Mouse (Mus musculus) Patski (cell line): Measurements from ENCODE around the gene Wdr1. TPM values are rescaled to one million over a fixed set of nuclear protein-coding genes. Genes with fewer than 3 reads are reported as not detected.

Source experiments
- ATAC-seq: fragments of 100-300 bp; one replicate; pipeline ENCODE4 v1.8.0; 2021
- CTCF ChIA-PET: fragments of 350-600 bp; sonication (Branson Sonifier 250); formaldehyde crosslinking; loops from one replicate; lab custom pipeline; 2022; ENCODE audit warnings: inconsistent platforms; lab: Charles Lee
- POLR2A ChIA-PET: fragments of 350-600 bp; sonication (Branson Sonifier 250); formaldehyde crosslinking; loops from one replicate; lab custom pipeline; 2022; ENCODE audit warnings: antibody characterized with exemption, inconsistent platforms; lab: Charles Lee
- DNase-seq: peaks from one replicate; pipeline ENCODE4 v3.0.0-alpha.2; 2011; ENCODE audit warnings: low read depth, low spot score
- H3K27me3 ChIP-seq: fragments of 371-371 bp; one replicate; pipeline ENCODE4 v1.5.1; 2021
- CTCF ChIP-seq: fragments of 100-300 bp; IDR thresholded peaks from one replicate; pipeline ENCODE4 v1.5.1; 2021
- in situ Hi-C: fragments of 300-500 bp; cut with MboI; formaldehyde crosslinking; loops from 3 replicates; pipeline ENCODE4 v1.11.1; 2018; ENCODE audit warnings: low pct_unique_long_range_greater_than_20kb, mixed read lengths
- polyA plus RNA-seq: library from polyadenylated mRNA; unstranded; gene quantifications from one replicate; pipeline ENCODE4 v1.2.3, GENCODE M21; 2021

Gene Wdr1
- polyA plus RNA-seq, 1 experiment from 2014 or later, result 416 TPM

DNA sequence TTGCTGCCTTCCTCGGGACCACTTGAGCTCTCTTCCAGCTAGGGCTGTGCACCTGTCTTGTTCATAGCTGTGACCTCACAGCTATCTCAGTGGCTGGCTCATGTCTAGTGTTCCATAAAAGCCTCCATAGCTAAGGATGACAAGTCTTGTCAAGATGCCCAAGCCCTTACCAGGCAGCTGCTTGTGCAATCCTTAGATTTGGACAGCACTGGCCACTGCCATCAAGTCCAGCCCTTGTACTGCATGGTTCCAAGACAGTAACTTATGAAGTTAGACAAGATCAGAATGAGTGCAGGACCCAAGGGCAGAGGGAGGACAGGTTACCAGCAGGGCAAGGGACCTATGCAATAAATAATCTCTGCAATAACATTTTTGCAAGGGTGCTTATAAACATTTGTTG is 58.9 kb downstream of the Wdr1 start:
- TF ChIP-seq CTCF, result no peak
- POLR2A ChIA-PET, result interaction anchor here (0.6 to 2.1 kb wide), 2 partner anchors 9 to 1590 kb away, joined by 3 to 5 read pairs; no protein-coding TSS in a partner anchor
- no peak for DNase-seq
- in situ Hi-C loops, result no loop called here
- no peak for ATAC-seq
- H3K27me3 ChIP-seq, result no peaks in the 10 kb centered on the region
- CTCF ChIA-PET, result interaction anchor here (0.7 to 3.2 kb wide), 3 partner anchors 11 to 21 kb away, joined by 3 to 15 read pairs (median 3); no protein-coding TSS in a partner anchor

DNA sequence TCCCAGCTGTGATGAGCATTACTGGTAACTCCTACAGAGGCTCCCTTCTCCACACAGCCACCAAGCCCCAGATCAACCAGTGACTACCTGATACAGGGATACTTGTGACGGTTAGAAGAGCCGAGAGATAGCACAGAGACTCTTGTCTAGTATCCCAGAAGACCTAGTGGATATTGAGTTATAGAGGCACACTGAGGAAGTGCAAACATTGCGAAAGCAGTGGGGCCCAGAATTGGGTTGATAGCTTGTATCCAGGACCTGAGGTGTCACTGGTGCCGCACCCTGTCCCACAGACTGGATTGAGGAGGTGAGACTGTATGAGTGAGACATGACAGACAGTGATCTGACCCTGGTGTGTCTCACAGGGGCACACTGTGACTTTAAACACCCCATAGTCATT is 60.0 kb downstream of the Wdr1 start, which contains the start of gene Slc2a9:
Gene Slc2a9, minus strand, starts transcription at position 152 of the 400 bp plus-strand sequence.
- POLR2A ChIA-PET, result interaction anchor here (2.1 kb wide), 1 partner anchor 10 kb away, joined by 5 read pairs; no protein-coding TSS in a partner anchor

DNA sequence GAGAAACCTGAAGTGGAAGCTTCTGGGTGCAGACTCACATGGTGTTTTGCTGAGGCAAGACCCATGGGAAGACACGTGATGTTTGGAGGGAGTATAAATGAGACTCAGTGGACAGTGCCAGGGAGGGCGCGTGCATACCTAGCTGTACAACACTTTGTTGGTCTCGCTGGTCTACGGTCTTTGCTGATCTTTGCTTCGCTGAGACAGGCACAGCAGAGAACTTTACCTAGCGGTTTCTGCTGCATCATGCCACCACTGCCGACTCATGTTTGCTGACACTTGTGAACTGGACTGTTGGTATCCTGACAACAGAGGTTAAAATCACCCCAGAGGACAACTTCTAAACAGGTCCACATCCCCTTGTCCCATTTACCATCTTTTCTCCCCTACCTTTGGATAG is 63.0 kb downstream of the Wdr1 start:
- in situ Hi-C loops, result no loop called here
- no peak for ATAC-seq
- ChIA-PET POLR2A (no interaction called here), CTCF (interaction anchor here (1.1 kb wide), 1 partner anchor 16 kb away, joined by 4 read pairs; no protein-coding TSS in a partner anchor)
- no peak for DNase-seq
- H3K27me3 ChIP-seq, result no peaks in the 10 kb centered on the region
- TF ChIP-seq CTCF, result no peak

More for the DNA sequence above, 60.0 kb downstream of the Wdr1 start, which contains the start of gene Slc2a9:
- CTCF ChIA-PET, result no interaction called here
- TF ChIP-seq CTCF, result no peak
- no peaks in the 10 kb centered on the region for H3K27me3 ChIP-seq
- DNase-seq (no peak), ATAC-seq (no peak)
- in situ Hi-C loops, result no loop called here

DNA sequence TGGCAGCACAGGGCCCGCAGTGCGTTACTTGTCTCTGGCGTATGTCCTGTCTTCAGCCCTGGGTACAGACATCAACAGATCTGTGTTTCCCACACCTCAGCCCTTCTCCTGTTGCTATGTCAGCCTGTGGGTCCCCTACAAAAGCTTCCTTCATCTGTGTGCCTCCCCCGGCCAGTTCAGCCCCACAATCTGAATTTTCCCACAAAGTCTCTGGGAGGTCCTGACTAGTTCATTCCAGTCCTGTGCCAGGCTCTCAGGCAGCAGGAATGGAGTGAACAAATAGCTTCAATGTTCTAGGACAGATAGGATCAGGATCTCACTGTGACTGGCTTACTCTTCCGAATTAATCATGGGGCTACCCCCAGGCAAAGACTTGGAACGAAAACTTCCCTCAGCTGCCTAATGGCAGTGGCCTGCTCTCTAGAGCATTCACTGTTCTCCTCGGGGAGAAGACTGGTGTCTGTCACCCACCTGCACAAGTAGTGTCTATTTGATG is 63.7 kb downstream of the Wdr1 start:
- in situ Hi-C loops, result no loop called here
- CTCF ChIA-PET, result interaction anchor here (1.1 kb wide), 2 partner anchors 14 to 17 kb away, joined by 3 to 4 read pairs; no protein-coding TSS in a partner anchor
- no peak for DNase-seq
- TF ChIP-seq CTCF, result no peak
- POLR2A ChIA-PET, result no interaction called here
- H3K27me3 ChIP-seq, result no peaks in the 10 kb centered on the region
- ATAC-seq, result no peak

DNA sequence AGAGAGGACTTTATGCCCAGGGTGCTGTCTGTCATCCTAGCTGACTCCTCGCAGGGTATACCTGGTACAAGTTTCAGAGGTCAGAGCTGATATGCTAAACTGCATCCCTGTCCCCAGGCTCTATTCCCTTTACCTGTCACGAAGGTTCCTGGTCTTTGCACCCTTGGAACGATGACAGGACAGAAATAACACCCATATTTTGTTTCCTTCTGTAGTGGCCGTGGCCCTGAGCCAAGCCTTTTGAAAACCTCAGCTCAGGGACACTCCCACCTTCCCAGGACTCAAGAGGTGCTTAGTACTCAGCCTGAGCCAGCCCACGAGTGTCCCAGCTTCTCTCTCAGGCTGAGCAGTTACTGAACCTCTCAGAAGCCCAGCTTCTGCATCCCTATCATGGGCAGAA is 64.5 kb downstream of the Wdr1 start:
- ATAC-seq, result no peak
- DNase-seq, result no peak
- in situ Hi-C loops, result no loop called here
- POLR2A ChIA-PET, result interaction anchor here (1.0 kb wide), 1 partner anchor 19 kb away, joined by 3 read pairs; no protein-coding TSS in a partner anchor
- CTCF ChIA-PET, result interaction anchor here (0.9 to 1.8 kb wide), 7 partner anchors 9 to 191 kb away, joined by 3 to 6 read pairs (median 4); no protein-coding TSS in a partner anchor
- no peaks in the 10 kb centered on the region for H3K27me3 ChIP-seq
- TF ChIP-seq CTCF, result no peak

DNA sequence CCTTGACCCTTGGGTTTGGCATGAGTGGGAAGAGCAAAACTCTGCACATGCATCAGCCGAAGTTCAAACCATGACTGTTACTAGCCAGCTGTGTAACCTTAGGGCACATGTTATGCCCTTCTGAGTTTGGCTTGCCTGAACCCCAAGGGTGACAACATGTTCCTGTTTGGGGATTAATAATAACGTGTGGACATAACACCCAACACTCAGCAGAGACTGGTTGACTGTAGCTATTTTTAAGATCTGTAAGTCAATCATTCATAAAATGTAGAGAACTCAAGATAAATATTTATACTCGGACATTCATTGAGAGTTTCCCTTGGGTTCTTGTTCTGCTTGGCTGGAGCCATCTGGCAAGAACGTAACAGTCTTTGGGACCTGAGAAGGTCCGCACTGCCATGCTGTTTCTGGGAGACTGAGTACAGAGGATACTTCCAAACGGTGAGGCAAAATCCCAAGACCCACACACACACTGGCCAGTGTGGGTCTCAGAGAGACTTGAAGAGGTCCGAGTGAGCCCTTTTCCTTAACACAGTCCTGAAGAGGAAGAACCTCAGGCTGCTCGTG is 66.4 kb downstream of the Wdr1 start:
- no peak for DNase-seq
- POLR2A ChIA-PET, result no interaction called here
- in situ Hi-C loops, result no loop called here
- TF ChIP-seq CTCF, result no peak
- ATAC-seq, result no peak
- peaks cover 2% of the 10 kb centered on the region for H3K27me3 ChIP-seq
- CTCF ChIA-PET, result interaction anchor here (1.2 to 1.3 kb wide), 2 partner anchors 13 to 27 kb away, joined by 3 to 4 read pairs; no protein-coding TSS in a partner anchor

DNA sequence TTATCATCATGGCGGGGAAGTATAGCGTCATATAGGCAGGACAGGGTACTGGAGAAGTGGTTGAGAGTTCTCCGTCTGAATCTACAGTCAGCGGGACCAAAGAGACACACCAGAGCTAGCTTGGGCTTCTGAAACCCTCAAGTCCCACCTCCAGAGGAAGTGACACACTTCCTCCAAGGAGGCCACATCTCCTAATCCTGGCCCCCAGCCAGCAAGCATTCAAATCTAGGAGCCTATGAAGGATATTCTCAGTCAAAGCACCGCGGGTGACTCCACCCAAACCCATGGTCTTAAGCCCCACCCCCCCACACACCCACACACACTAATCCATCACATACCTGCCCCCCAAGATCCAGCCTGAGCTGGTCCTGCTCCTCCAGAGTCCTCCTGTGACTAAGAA is 69.1 kb downstream of the Wdr1 start:
- CTCF ChIA-PET, result no interaction called here
- POLR2A ChIA-PET, result no interaction called here
- TF ChIP-seq CTCF, result no peak
- in situ Hi-C loops, result no loop called here
- ATAC-seq (no peak), DNase-seq (no peak)
- H3K27me3 ChIP-seq, result peaks cover 12% of the 10 kb centered on the region

DNA sequence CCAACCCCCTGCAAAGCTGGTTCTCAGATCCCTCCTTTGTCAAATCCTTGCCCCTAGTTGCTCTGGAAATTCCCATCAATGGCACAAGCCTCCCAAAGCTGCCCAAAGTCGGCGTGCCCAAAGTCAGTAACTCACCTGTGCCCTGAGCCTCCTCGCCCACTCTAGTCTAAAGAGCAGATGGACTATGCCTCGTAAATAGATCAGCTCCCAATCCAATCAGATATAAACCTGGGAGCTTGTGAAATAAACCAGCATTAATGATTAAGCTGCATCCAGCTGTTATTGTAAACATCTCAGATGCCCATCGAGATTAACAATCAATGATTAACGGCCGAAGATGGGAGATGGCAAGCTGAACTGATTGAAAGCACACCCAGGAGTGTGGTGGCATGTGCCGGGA is 71.3 kb downstream of the Wdr1 start:
- ChIA-PET POLR2A (no interaction called here), CTCF (interaction anchor here (0.7 to 1.6 kb wide), 2 partner anchors 10 to 13 kb away, joined by 3 to 4 read pairs; no protein-coding TSS in a partner anchor)
- no peak for TF ChIP-seq CTCF
- ATAC-seq (no peak), DNase-seq (no peak)
- H3K27me3 ChIP-seq, result peaks cover 12% of the 10 kb centered on the region
- in situ Hi-C loops, result no loop called here

DNA sequence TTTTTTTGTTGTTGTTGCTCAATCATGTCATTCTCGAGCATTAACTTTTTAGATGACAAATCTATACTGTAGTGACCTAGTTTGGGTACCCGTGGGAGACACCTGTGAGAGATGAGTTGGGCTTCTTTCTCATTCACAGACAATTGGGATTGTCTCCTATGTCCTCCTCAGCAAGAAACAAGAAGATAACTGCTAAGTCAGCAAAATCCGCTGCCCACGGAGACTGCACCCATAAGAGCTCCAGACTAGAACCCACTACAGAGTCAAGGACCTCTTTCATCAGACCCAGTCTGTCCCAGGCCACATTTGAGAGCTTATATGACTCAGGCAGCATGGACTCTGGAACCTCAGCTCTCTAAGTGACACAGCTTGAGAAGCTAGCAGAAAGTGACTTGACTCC is 73.3 kb downstream of the Wdr1 start:
- ChIA-PET POLR2A (no interaction called here), CTCF (interaction anchor here (0.9 to 1.4 kb wide), 3 partner anchors 9 to 20 kb away, joined by 3 to 5 read pairs (median 4); no protein-coding TSS in a partner anchor)
- DNase-seq (no peak), ATAC-seq (no peak)
- peaks cover 12% of the 10 kb centered on the region for H3K27me3 ChIP-seq
- TF ChIP-seq CTCF, result no peak
- in situ Hi-C loops, result no loop called here

DNA sequence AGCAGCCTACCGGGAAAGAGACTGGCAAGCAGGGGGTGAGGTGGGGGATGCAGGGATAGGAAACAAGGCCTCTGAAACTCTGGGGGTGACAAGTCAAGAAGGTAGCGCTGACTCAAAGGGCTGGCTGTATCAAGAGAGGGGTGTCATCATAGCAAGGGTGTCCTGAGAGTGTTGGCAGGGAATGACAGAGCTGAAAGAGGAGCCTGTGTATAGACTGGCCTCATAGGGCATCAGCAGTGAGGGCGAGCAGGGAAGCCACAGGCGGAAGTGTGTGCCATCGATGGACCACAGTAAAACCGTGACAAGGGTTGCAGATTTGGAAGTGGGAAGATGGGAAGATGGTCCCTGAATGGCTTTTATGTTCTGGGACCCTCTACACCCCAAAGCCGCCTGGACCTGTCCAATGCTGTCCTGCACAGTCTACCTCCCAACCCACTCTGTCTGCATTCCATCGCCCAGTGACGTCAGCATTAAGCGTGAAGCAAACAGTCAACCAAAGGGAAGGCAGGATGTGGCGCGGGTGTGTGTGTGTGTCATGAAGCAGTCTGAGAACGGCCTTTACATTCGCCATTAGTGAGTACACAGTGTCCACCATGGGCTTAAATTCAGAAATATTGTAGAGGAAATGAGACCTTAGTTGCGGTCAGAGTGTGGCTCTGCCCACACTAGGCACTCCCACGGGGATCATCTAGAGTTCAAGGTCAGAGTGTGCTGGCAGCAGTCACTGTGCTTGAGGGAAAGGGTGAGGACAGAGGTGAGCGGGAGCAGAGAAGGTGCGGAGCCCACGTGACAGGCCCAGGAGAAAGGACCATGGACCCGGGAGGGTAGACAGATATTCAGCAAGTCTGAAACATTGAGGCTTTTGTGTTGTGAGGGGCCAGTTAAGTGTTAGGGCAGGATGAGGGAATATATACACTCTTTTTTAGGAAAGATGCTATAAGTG is 74.1 kb downstream of the Wdr1 start:
- peaks cover 12% of the 10 kb centered on the region for H3K27me3 ChIP-seq
- no peak for DNase-seq
- ChIA-PET POLR2A (interaction anchor here (0.6 kb wide), 1 partner anchor 9 kb away, joined by 6 read pairs; no protein-coding TSS in a partner anchor), CTCF (interaction anchor here (1.2 to 1.4 kb wide), 2 partner anchors 9 to 19 kb away, joined by 4 to 5 read pairs; no protein-coding TSS in a partner anchor)
- no peak for TF ChIP-seq CTCF
- no peak for ATAC-seq
- in situ Hi-C loops, result no loop called here
